Mouse (Mus musculus) forebrain, embryonic 16.5 days (tissue): Measurements from ENCODE around the gene Dlst. TPM values are rescaled to one million over a fixed set of nuclear protein-coding genes. Genes with fewer than 3 reads are reported as not detected.

Source experiments
- ATAC-seq: fragments of 200-750 bp; cut with Nextera tagmentation; 2 replicates; pipeline ENCODE4 v1.8.0; 2017; ENCODE audit warnings: mild to moderate bottlenecking, moderate library complexity
- H3K27ac ChIP-seq: fragments of 300-500 bp; sonication (generic); 2 replicates; pipeline ENCODE4 v1.5.1; 2014; ENCODE audit warnings: low read length, control low read depth
- H3K27me3 ChIP-seq: fragments of 300-500 bp; sonication (generic); replicated peaks from 2 replicates; pipeline ENCODE4 v1.6.1; 2014; ENCODE audit warnings: low read length; ENCODE audit not compliant: control insufficient read depth, insufficient read depth
- H3K36me3 ChIP-seq: fragments of 300-500 bp; sonication (generic); 2 replicates; pipeline ENCODE4 v1.6.1; 2014; ENCODE audit not compliant: control insufficient read depth, insufficient read depth
- H3K4me1 ChIP-seq: fragments of 300-500 bp; sonication (generic); replicated peaks from 2 replicates; pipeline ENCODE4 v1.6.1; 2014; ENCODE audit warnings: low read length; ENCODE audit not compliant: control insufficient read depth, insufficient read depth
- H3K4me2 ChIP-seq: fragments of 300-500 bp; sonication (generic); 2 replicates; pipeline ENCODE4 v1.6.1; 2014; ENCODE audit warnings: mild to moderate bottlenecking, low read length, control low read depth
- H3K4me3 ChIP-seq: fragments of 300-500 bp; sonication (generic); replicated peaks from 2 replicates; pipeline ENCODE4 v1.5.1; 2014; ENCODE audit warnings: mild to moderate bottlenecking, low read length, control low read depth
- H3K9ac ChIP-seq: fragments of 300-500 bp; sonication (generic); replicated peaks from 2 replicates; pipeline ENCODE4 v1.6.1; 2014; ENCODE audit warnings: low read depth, low read length, control low read depth
- H3K9me3 ChIP-seq: fragments of 300-500 bp; sonication (generic); 2 replicates; pipeline ENCODE4 v1.6.1; 2016; ENCODE audit warnings: low read length; ENCODE audit not compliant: control insufficient read depth
- WGBS: fragments of 180-500 bp; shearing (Covaris S2); extraction: QIAGEN DNeasy Blood & Tissue Kit; methylation state at CpG from one replicate; pipeline ENCODE4 v1.1.7; 2014; 5-methylcytosine and 5-hydroxymethylcytosine counted together
- polyA plus RNA-seq: library from polyadenylated mRNA; unstranded; fragments of >200 nt; fragmentation: Nextera tagmentation; extraction: Ambion mirVana; gene quantifications from 2 replicates; pipeline ENCODE4 v1.2.1, GENCODE M21; 2015

Gene Dlst
- polyA plus RNA-seq, 1 experiment from 2014 or later = 106 TPM

DNA sequence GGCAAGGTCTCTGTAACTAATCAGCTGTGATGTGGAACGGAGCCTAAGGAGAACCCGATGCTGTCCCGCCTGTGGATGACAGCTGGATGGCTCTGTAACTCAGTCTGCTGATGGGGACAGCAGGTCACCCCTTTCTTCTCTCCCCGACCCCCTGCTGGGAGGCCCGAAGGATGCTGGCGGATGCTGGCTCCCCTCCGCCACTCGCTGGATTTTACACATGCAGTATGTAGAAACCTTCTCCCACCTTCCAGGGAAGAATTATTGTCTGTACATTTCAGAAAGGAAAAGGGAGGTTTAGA, 71.7 kb downstream of the Dlst start:
- WGBS = 4% methylated on average over 8 of the region's 8 CpGs
- no peak overlapping the region for H3K4me3 ChIP-seq
- no peak overlapping the region for H3K4me2 ChIP-seq
- no peaks in the 10 kb centered on the region for H3K9me3 ChIP-seq
- H3K36me3 ChIP-seq = no peaks in the 10 kb centered on the region
- H3K27ac ChIP-seq = no peak overlapping the region
- no peak for ATAC-seq
- peaks cover 22% of the 10 kb centered on the region for H3K4me1 ChIP-seq
- H3K27me3 ChIP-seq = no peaks in the 10 kb centered on the region
- no peak overlapping the region for H3K9ac ChIP-seq

DNA sequence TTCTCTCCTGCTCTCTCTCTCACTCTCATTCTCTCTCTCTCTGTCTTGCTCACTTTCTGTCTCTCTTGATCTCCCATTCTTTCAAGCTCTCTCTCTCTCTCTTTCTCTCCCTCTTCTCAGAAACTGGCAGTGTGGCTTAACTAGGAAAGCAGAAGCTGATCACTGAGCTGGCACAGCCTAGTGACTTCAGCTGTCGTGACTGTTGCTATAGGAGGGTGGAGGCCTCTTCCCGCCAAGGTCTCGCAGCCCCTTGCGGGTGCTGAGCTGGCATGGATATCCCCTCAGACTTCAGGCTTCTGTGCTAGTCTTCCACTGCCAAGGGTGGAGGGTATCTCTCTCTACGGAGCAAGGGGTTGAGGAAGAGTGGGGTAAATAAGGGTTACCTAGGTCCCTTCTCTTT, 72.3 kb downstream of the Dlst start:
- H3K9me3 ChIP-seq = no peaks in the 10 kb centered on the region
- WGBS = 51% methylated on average over 5 of the region's 5 CpGs
- ATAC-seq = 0 out of 2 replicates have a peak, but pooled peaks have one; percentile 23

DNA sequence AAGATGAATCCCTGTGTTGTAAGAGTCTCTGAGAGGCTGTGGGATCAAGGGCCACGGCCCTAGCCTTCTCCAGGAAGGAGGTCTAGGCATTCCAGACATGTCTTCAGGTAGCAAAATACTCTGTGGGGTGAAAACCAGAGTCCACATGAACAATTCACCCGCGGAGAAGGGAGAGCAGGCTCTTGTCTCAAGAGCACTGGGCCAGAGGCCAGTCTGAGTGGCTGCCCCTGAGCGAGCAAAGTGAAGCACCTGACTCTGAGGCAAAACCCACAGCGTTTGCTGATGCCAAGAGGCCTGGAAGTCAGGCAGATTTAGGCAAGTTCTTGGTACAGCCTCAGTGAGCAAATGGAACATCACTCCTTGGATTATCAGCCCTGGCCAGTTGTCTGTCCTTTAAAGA, 73.5 kb downstream of the Dlst start:
- H3K4me1 ChIP-seq = peaks cover 18% of the 10 kb centered on the region
- H3K27me3 ChIP-seq = no peaks in the 10 kb centered on the region
- WGBS = 65% methylated on average over 5 of the region's 5 CpGs
- H3K36me3 ChIP-seq = no peaks in the 10 kb centered on the region
- H3K27ac ChIP-seq = no peak overlapping the region
- no peak for ATAC-seq
- H3K4me3 ChIP-seq = no peak overlapping the region
- H3K4me2 ChIP-seq = no peak overlapping the region
- no peak overlapping the region for H3K9ac ChIP-seq
- H3K9me3 ChIP-seq = no peaks in the 10 kb centered on the region

More for the DNA sequence above, 72.3 kb downstream of the Dlst start:
- Histone ChIP-seq H3K9ac (no peak overlapping the region), H3K4me3 (no peak overlapping the region), H3K27ac (no peak overlapping the region), H3K4me1 (peaks cover 18% of the 10 kb centered on the region), H3K27me3 (no peaks in the 10 kb centered on the region), H3K36me3 (no peaks in the 10 kb centered on the region), H3K4me2 (no peak overlapping the region)

Other genes starting within 250 kb of the Dlst start
- 0.30 and 0.37 TPM in 2 replicates for gene Ltbp2, start 234.3 kb upstream of the Dlst start, polyA plus RNA-seq
- 108 and 118 TPM in 2 replicates for gene Fcf1, start 139.9 kb upstream of the Dlst start, polyA plus RNA-seq
- gene Arel1, start 139.9 kb upstream of the Dlst start, polyA plus RNA-seq = 39.3 and 43.5 TPM in 2 replicates
- 43.6 and 43.8 TPM in 2 replicates for gene Ylpm1, start 114.5 kb upstream of the Dlst start, polyA plus RNA-seq
- gene Prox2, start 74 bp upstream of the Dlst start, polyA plus RNA-seq = 1.6 and 2.1 TPM in 2 replicates
- 23.7 and 30.8 TPM in 2 replicates for gene Rps6kl1, start 40.4 kb downstream of the Dlst start, polyA plus RNA-seq
- gene Pgf, start 67.0 kb downstream of the Dlst start, polyA plus RNA-seq = 5.5 and 7.2 TPM in 2 replicates
- 76.9 and 86.3 TPM in 2 replicates for gene Eif2b2, start 108.6 kb downstream of the Dlst start, polyA plus RNA-seq
- 10.7 and 11.7 TPM in 2 replicates for gene Mlh3, start 159.8 kb downstream of the Dlst start, polyA plus RNA-seq
- gene Acyp1, start 177.6 kb downstream of the Dlst start, polyA plus RNA-seq = 46.9 and 52.8 TPM in 2 replicates
- gene Zc2hc1c, start 177.8 kb downstream of the Dlst start, polyA plus RNA-seq = 0.86 and 0.98 TPM in 2 replicates
- gene Nek9, start 228.5 kb downstream of the Dlst start, polyA plus RNA-seq = 13.2 and 13.9 TPM in 2 replicates